ENCODE assay signal across 27 mouse cellular contexts in the genomic region with DNA sequence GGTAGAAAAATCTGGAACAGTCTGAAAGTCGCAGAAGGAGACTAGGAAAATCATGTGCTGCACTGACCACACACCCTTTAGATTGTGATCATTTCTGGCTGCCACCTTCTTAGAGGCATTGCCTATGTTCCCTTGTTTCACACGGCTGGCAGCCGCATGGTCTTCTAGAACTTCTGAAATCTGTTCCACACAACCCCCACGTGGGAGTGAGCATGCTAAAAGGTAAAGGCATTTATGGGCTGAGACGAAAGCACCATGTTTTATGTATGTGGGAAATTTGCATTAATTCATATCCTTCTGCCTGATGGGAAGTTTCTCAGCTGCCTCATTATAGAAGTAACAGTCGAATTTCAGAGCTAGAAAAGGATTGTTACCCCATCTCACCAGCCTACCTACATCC.
A peak's percentile ranks its signal among the peaks of the same experiment; 100 is the strongest.
DNase-seq lines count a peak whose midpoint lies in the region; ATAC-seq and TF ChIP-seq lines count a peak whose summit lies in the region.
"Had no signal": no experiment of that assay in that cellular context is flagged by ENCODE, and none has a peak within 500 bp of the region (broad histone marks: within the 10 kb centered on the region; RNA-seq: fewer than 3 reads in every experiment).

No protein-coding gene starts in this region.

- no peak for TF ChIP-seq CTCF in left cerebral cortex, adult 2 months (IDR thresholded peaks at IDR 0.05)

- H3K9me3 ChIP-seq in forebrain, embryonic 16.5 days (ENCODE audit: control insufficient read depth, low read length): no peaks in the 10 kb centered on the region
- H3K9me3 ChIP-seq in forebrain, embryonic 10.5 days: no peaks in the 10 kb centered on the region
- H3K9me3 ChIP-seq: embryonic facial prominence, embryonic 13.5 days; heart, embryonic 12.5 days; hindbrain, embryonic 13.5 days; limb, embryonic 10.5 days; limb, embryonic 15.5 days; liver, embryonic 13.5 days; midbrain, embryonic 10.5 days; neural tube, embryonic 12.5 days had no signal

- no peak for DNase-seq in forebrain, embryonic 10.5 days (ENCODE audit: extremely low spot score, low spot score)
- DNase-seq in left cerebral cortex, adult 11 months (ENCODE audit: low spot score): peak; percentile 54
- no peak for DNase-seq in left cerebral cortex, adult 2 months (ENCODE audit: extremely low spot score in 1 of 2, low spot score in 2 of 2)
- peak; percentile 72 to 87 for DNase-seq in right cerebral cortex, postnatal 10 days (ENCODE audit: low spot score in 2 of 2)
- DNase-seq in right cerebral cortex, postnatal 14 days: no peak
- no peak for DNase-seq in kidney, adult 18-20 months
- DNase-seq: adrenal gland, postnatal 14 days; cerebellum, adult 18-20 months; cerebellum, postnatal 10 days; heart, adult 2 months; heart, postnatal 4 days; kidney, adult 9 months; kidney, postnatal 10 days; liver, embryonic 13.5 days; lung, adult 18-20 months had no signal

- no peak overlapping the region for H3K4me3 ChIP-seq in forebrain, embryonic 16.5 days (replicated peaks; ENCODE audit: low read length)
- no peak overlapping the region for H3K4me3 ChIP-seq in forebrain, embryonic 10.5 days
- H3K4me3 ChIP-seq in left cerebral cortex, adult 2 months: no peak overlapping the region
- H3K4me3 ChIP-seq: embryonic facial prominence, embryonic 13.5 days; heart, adult 2 months; heart, embryonic 12.5 days; hindbrain, embryonic 13.5 days; limb, embryonic 10.5 days; limb, embryonic 15.5 days; liver, embryonic 13.5 days; midbrain, embryonic 10.5 days; myocyte; neural tube, embryonic 12.5 days had no signal

- H3K36me3 ChIP-seq in forebrain, embryonic 16.5 days (ENCODE audit: control insufficient read depth, insufficient read depth): no peaks in the 10 kb centered on the region
- H3K36me3 ChIP-seq in forebrain, embryonic 10.5 days (replicated peaks): no peaks in the 10 kb centered on the region
- H3K36me3 ChIP-seq: embryonic facial prominence, embryonic 13.5 days; heart, embryonic 12.5 days; limb, embryonic 10.5 days; limb, embryonic 15.5 days; liver, embryonic 13.5 days; midbrain, embryonic 10.5 days; neural tube, embryonic 12.5 days had no signal

- peaks cover 20% of the 10 kb centered on the region for H3K4me1 ChIP-seq in forebrain, embryonic 16.5 days (replicated peaks; ENCODE audit: control insufficient read depth, insufficient read depth, low read length)
- peaks cover 6% of the 10 kb centered on the region for H3K4me1 ChIP-seq in forebrain, embryonic 10.5 days
- H3K4me1 ChIP-seq: embryonic facial prominence, embryonic 13.5 days; heart, embryonic 12.5 days; hindbrain, embryonic 13.5 days; limb, embryonic 10.5 days; limb, embryonic 15.5 days; liver, embryonic 13.5 days; neural tube, embryonic 12.5 days had no signal

- intact Hi-C loops in left cerebral cortex, adult 2 months (cut with DNase I): loop anchor here (5.0 kb wide), 1 partner anchor 62 kb away; no protein-coding TSS in a partner anchor

- 0 out of 2 replicates have a peak overlapping the region, but pooled peaks have one; percentile 2 for H3K27ac ChIP-seq in forebrain, embryonic 16.5 days (ENCODE audit: low read length)
- no peak overlapping the region for H3K27ac ChIP-seq in forebrain, embryonic 10.5 days
- H3K27ac ChIP-seq in left cerebral cortex, adult 2 months: no peak overlapping the region; the same call in 1 of the 2 replicates
- H3K27ac ChIP-seq: embryonic facial prominence, embryonic 13.5 days; heart, adult 2 months; hindbrain, embryonic 13.5 days; limb, embryonic 10.5 days; limb, embryonic 15.5 days; liver, embryonic 13.5 days; macrophage; midbrain, embryonic 10.5 days; neural tube, embryonic 12.5 days had no signal

- H3K4me2 ChIP-seq in forebrain, embryonic 16.5 days (ENCODE audit: low read length): no peak overlapping the region
- H3K4me2 ChIP-seq: embryonic facial prominence, embryonic 13.5 days; heart, embryonic 12.5 days; hindbrain, embryonic 13.5 days; limb, embryonic 15.5 days; liver, embryonic 13.5 days; neural tube, embryonic 12.5 days had no signal

- no peaks in the 10 kb centered on the region for H3K27me3 ChIP-seq in forebrain, embryonic 16.5 days (replicated peaks; ENCODE audit: control insufficient read depth, insufficient read depth, low read length)
- H3K27me3 ChIP-seq in forebrain, embryonic 10.5 days (ENCODE audit: poor library complexity, severe bottlenecking): no peaks in the 10 kb centered on the region
- H3K27me3 ChIP-seq: embryonic facial prominence, embryonic 13.5 days; heart, embryonic 12.5 days; hindbrain, embryonic 13.5 days; limb, embryonic 15.5 days; liver, embryonic 13.5 days; neural tube, embryonic 12.5 days had no signal

- no peak overlapping the region for H3K9ac ChIP-seq in forebrain, embryonic 16.5 days (replicated peaks; ENCODE audit: low read depth, low read length)
- H3K9ac ChIP-seq: embryonic facial prominence, embryonic 13.5 days; heart, embryonic 12.5 days; hindbrain, embryonic 13.5 days; limb, embryonic 15.5 days; liver, embryonic 13.5 days; neural tube, embryonic 12.5 days had no signal

- WGBS in forebrain, embryonic 16.5 days: 58% methylated on average over 6 of the region's 6 CpGs
- WGBS in forebrain, embryonic 10.5 days: 82% methylated on average over 6 of the region's 6 CpGs

- ATAC-seq in forebrain, embryonic 16.5 days: peak; percentile 47; the same call in 1 of the 2 replicates
- ATAC-seq: intestine, embryonic 16.5 days; lung, postnatal 0 days had no signal

Comparison
In these comparisons a context has a peak if more than half of its experiments do, and no peak if none do; other contexts are left out.
1. DNase-seq: peak in left cerebral cortex, adult 11 months (single experiment) and right cerebral cortex, postnatal 10 days (2 of 2); none in forebrain, embryonic 10.5 days (single experiment), left cerebral cortex, adult 2 months (0 of 2), right cerebral cortex, postnatal 14 days (single experiment) and kidney, adult 18-20 months (single experiment).